Mouse (Mus musculus): ENCODE results near the gene Abca16. TPM values are rescaled to one million over a fixed set of nuclear protein-coding genes. Genes with fewer than 3 reads are reported as not detected.

Gene Abca16
- total RNA-seq (2021), result not detected
- long read RNA-seq, experiment 1, result 0 reads
- long read RNA-seq, experiment 2, result 0 reads

- intact Hi-C loops (cut with DNase I), result no loop called here
- no peak for DNase-seq (ENCODE audit: low spot score in 2 of 2)
These were observed at the start of gene Abca16 for GRCm38 (mm10) chr7:120409447-120409846. Gene Abca16 (plus strand): TSS chr7:120409647.

DNA sequence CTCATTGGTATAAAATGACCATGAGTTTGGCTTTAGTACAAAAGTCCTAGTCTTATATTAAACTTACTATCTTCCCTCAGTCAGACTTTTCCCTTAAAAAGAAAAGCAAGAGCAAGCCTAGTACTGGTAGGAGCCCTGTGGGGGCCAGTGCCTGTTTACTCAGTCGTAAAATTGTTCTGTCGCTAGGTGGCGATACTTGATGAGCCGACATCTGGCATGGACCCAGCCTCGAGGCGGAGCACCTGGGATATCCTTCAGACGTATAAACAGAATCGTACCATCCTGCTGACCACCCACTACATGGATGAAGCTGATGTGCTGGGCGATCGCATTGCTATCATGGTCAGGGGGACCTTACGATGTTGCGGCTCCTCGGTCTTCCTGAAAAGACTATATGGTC, 48.3 kb upstream of the Abca16 start:
- no peak for DNase-seq (ENCODE audit: low spot score in 2 of 2)
- intact Hi-C loops (cut with DNase I), result no loop called here

DNA sequence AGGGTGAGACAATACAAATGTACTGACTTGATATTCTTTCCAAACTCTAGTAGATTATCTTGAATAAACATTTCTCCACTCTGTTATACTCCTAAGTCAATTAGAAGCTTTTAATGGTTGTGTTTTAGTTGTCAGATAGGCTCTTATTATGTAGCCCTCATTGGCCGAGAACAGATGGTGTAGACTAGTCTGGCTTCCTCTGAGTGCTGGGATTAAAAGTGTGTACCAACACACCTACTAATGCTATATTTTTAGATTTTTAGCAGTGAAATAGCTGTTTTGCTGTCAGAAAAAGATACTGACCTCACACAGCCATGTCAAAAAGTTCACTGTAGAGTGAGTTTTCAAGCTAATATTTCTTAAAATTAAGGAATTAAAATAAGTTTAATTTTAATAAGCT, 2.9 kb downstream of the Abca16 start:
- no peak for DNase-seq (ENCODE audit: low spot score in 2 of 2)
- intact Hi-C loops (cut with DNase I), result no loop called here

DNA sequence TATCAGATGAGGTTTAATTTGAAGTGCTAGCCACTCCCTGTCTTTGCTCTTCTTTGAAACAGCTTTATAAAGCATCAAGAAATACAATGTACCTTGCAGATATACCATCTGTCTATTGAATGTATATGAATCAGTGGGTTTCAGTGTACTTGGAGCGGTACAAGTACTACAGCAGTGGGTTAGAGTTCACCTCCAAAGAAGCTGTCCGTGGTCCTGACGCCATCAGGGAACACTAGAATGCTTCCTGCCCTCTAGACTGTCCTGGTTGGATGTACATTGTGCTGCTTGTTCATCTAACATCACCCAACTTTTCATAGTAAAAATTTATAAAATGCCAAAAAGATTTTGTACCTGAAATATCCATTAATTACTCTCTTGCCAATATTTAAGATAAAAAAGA, 17.2 kb downstream of the Abca16 start:
- intact Hi-C loops (cut with DNase I), result no loop called here
- no peak for DNase-seq (ENCODE audit: low spot score in 2 of 2)

DNA sequence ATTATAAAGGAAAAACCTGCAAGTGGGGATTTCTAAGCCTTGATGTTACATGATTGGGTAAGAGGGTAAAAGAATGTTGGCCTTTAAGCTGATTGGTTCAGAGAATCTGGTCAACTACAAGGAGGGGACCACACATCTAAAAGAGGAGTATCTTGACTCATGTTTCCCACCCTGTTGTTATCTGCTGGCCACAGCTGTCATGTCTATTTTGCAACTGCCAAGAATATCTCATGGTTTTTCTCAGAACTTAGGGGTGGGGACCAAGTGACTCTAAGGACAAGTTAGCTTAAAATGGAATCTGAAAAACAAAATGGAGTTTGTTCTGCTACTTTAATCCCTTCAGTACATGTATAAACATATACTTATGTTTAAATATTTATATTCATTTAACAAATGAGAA, 22.0 kb downstream of the Abca16 start:
- DNase-seq (ENCODE audit: low spot score in 2 of 2), result no peak
- intact Hi-C loops (cut with DNase I), result no loop called here

DNA sequence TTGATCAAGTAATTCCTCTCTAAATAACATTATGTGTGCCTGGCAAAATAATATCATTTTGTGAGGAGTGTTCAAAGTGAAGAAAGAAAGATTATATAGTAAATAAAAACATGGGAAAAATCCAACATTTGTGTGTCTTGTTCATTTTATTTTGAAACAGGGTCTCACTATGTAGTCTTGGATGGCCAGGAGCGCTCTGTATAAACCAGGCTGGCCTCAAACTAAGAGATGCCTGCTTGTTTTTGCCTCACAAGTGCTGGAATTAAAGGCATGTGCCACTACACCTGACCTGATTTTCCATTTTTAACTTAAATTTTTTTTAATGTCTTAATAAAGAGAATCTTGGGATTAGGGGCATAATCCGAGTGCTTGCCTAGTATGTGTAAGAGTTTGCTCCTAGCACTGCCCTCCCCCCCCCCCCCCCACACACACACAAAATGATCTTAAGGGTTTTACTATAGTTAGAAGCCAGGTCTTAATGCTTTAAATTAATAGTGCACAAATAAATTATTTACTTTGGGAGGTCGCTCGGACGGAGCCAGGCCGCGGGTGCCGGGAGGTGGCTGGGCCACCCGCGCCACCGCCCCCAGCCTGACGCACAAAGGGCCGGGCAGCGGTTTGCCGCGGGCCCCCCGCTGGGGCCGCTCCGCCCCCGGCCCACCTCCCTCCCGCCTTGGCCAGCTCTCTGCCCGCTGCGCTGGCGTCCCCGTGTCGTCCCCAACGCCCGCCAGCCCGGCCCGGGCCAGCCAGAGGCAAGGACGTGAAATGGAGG, 94.6 kb downstream of the Abca16 start:
- DNase-seq (ENCODE audit: low spot score in 2 of 2), result no peak
- intact Hi-C loops (cut with DNase I), result no loop called here

DNA sequence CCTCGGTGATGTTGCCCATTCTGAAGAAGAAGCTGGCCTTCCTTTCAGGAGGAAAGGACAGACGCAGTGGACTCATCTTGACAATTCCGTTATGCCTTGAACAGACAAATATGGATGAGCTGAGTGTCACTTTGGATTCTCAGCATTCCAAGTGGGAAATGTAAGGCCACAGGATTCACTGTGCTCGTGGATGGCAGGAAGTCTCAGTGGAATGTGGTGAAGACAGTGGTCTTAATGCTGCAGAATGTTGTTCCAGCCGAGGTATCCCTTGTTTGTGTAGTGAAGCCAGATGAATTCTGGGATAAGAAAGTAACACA, 95.2 kb downstream of the Abca16 start:
- no peak for DNase-seq (ENCODE audit: low spot score in 2 of 2)
- intact Hi-C loops (cut with DNase I), result no loop called here

DNA sequence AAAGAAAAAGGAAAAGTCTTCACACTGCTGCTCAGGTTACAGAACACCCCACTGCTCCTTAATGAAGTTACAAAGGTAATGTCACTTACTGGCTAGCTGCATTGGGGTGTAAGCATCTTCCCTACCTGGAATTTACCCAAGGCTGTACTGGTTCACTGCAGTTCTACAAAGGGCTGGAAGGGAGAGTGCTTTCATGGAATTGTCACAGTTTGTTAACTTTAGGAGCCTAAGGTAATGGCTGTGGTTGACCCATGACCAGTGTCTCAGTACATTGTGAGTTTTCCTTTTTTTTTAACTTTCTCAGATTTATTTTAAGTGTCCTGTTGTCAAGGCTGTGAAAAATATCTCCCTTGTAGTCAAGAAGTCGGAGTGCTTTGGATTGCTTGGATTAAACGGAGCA, 125.4 kb downstream of the Abca16 start:
- intact Hi-C loops (cut with DNase I), result no loop called here
- no peak for DNase-seq (ENCODE audit: low spot score in 2 of 2)

DNA sequence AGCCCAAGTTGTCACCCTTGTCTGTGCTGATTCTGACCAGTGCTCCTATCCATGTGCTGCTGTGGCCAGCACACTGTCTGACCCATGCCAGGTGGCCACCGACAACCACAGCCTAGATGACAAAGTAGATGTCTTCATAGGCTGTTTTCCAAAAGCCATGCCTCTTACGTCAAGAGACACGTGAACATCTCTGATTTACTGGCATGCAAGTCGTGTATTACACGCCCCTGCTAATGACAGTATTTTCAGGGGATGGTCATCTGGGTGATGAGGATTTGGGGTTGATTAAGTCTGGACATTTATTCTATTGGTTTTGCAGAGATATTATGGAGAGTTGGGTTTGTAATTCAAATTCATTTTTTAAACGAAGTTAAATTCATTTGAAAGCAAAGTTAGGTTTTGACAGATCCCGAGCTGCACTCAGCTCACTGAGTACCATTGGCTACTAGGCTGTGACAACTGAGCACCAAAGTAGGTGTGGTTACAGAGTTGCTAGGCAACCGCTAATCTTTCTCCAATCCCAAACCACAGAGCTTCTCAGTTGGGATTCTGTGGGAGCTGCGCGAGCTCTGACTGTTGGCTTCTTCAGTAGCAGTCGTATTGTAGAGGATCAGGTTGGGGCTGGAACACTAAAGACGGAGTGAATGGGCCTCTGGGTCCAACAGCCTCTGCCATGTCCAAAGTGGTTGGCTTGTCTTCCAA, 143.2 kb downstream of the Abca16 start:
- intact Hi-C loops (cut with DNase I), result no loop called here
- DNase-seq (ENCODE audit: low spot score in 2 of 2), result peak; percentile 10 to 33

DNA sequence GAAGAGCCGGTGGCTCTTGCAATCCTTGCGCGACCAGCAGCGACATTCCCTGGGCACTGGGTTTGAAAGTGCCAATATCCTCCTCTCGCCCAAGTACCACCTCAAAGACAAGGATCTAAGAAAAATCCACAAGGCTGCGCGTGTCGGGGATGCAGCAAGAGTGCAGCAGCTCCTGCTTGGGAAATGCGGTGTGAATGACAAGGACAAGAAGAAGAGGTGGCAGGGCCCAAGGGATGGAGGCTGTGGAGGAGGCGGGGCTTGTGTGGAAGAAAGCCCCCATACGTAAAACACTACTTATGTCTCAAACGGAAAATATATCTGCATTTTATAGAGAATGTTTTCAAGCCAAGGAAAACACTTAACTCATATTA, 143.7 kb downstream of the Abca16 start:
- intact Hi-C loops (cut with DNase I), result no loop called here
- DNase-seq (ENCODE audit: low spot score in 2 of 2), result no peak

DNA sequence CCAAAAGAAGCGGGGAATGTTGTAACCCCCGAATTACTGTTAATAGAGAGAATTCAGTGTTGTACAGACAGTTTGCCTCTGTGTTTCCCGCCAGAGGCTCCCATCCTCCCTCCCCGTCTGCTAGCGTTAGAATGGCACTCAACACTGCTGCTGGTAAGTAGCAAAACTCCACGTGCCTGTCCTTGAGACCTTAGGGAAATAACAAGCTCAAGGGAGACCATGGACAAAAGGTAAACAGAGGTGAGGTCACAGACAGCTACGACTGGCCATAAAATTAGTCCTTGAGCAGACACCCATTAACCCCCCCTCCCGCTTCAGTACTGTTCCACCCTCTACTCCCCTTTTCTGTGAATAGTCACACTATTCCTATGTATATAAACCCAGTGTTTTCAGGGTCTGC, 157.9 kb downstream of the Abca16 start:
- intact Hi-C loops (cut with DNase I), result no loop called here
- no peak for DNase-seq (ENCODE audit: low spot score in 2 of 2)

DNA sequence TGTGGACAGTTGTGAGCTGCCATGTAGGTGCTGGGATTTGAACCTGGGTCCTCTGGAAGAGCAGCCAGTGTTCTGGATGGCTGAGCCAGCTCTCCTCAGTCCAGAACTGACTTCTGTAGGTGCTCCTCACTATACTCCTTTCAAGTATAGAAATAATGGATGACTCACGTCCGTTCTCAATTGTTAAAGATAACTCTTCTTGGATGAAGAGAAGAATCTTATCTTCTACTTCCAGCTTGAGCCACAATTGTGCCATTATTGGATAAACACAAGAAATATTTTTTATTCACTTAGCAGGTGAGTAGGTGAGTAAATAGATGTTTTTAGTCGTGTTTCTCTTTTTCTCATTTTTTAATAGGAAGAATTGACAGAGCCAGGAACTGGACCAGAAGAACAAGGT, 167.1 kb downstream of the Abca16 start:
- DNase-seq (ENCODE audit: low spot score in 2 of 2), result no peak
- intact Hi-C loops (cut with DNase I), result no loop called here

Other genes with a start within 250 kb of the Abca16 start
- under 1 TPM; 0.30 to 0.48 TPM for gene Anks4b, start 235.8 kb upstream of the Abca16 start, total RNA-seq (2021)
- 100 to 1,000 TPM; 101 to 163 TPM for gene Crym, start 207.5 kb upstream of the Abca16 start, total RNA-seq (2021)
- under 1 TPM in 1 of 2 experiments, not detected in 1; 0.13 TPM for gene Abca14, start 205.7 kb upstream of the Abca16 start, total RNA-seq (2021)
- gene Abca15, start 81.0 kb upstream of the Abca16 start, total RNA-seq (2021), result under 1 TPM in 1 of 2 experiments, not detected in 1; 0.13 TPM
- gene Uqcrc2, start 225.5 kb downstream of the Abca16 start, total RNA-seq (2021), result 100 to 1,000 TPM; 238 to 251 TPM